Mouse (Mus musculus): ENCODE data around the gene Nfkbil1. TPM values are rescaled to one million over a fixed set of nuclear protein-coding genes. Genes with fewer than 3 reads are reported as not detected.

Gene Nfkbil1
- total and polyA plus RNA-seq, 2 experiments from 2014 or later: 6.7 to 33.4 TPM

DNA sequence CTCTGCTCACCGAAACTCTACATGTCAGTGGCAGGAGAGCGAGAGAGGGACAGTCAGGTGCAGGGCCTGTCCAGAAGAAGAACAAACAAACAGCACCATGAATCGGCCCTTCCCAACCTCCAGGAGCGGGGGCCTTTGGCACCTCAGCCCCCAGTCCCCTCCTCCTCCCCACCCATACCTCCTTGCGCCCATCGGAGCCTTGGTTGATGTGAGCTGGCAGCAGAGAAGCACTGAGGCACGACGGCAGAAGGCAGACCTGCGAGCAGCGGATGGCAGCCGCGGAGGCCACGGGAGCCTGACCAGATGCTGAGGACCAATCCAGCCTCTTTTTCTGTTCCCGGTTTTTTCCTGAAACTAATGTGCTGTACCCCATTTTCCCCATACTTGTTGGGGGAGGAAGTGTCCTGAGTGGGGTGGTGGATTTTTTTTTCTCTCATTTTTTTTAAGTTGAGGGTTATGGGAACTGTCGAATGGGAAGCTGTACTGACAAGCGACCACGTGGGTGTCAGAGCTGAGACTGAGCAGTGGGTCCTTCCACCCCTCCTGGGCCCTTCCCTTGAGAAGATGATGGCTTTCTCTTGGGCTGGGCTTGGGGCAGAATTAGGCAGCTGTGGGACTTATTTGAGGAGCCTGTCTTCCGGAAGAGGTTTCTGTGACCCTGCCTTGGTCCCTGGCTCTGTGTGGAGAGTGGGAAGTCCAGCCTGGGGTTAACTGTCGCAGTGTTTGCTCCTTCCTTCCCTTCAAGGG is 14.0 kb upstream of the Nfkbil1 start:
- DNase-seq (ENCODE audit: low spot score) (no peak), ATAC-seq (ENCODE audit: insufficient read depth, low read depth) (no peak)
- H3K9me3 ChIP-seq (replicated peaks; ENCODE audit: control insufficient read depth, low read length): no peaks in the 10 kb centered on the region
- H3K4me3 ChIP-seq (ENCODE audit: low read depth, low read length): no peak overlapping the region
- no peaks in the 10 kb centered on the region for H3K27me3 ChIP-seq (ENCODE audit: control insufficient read depth, insufficient read depth, low read length)
- H3K9ac ChIP-seq (replicated peaks; ENCODE audit: low read depth, low read length): no peak overlapping the region
- H3K4me2 ChIP-seq (ENCODE audit: low read depth, low read length): no peak overlapping the region
- no peak for TF ChIP-seq CTCF (IDR thresholded peaks at IDR 0.05; ENCODE audit: low read depth)
- H3K27ac ChIP-seq (ENCODE audit: low read depth): no peak overlapping the region
- peaks cover 94% of the 10 kb centered on the region for H3K36me3 ChIP-seq (replicated peaks; ENCODE audit: control insufficient read depth, insufficient read depth, low read length)
- no peaks in the 10 kb centered on the region for H3K4me1 ChIP-seq (ENCODE audit: control insufficient read depth, insufficient read depth)
- 90% methylated on average over 18 of the region's 19 CpGs for WGBS

DNA sequence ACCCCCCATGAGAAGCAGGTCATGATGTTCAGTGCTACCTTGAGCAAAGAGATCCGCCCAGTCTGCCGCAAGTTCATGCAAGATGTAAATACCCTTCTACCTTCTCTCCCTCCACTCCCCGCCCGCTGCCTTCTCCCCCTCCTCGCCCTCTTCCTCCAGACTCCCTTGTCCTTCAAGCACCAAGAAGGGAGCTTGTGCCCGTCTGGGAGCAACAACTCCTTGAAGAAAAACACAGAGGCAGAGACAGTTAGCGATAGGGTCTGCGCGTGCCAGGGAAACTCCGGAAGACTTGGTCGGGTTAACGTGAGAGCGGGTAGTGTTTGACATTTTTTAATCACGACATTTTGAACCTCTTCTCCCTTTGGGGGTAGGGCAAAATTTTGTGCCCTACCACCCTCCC is 13.4 kb upstream of the Nfkbil1 start:
- ATAC-seq (ENCODE audit: insufficient read depth, low read depth) (no peak), DNase-seq (ENCODE audit: low spot score) (no peak)
- TF ChIP-seq EP300 (IDR thresholded peaks at IDR 0.05; ENCODE audit: low read depth): no peak
- TF ChIP-seq CTCF (IDR thresholded peaks at IDR 0.05; ENCODE audit: low read depth): no peak
- H3K27me3 ChIP-seq (ENCODE audit: control insufficient read depth, insufficient read depth, low read length): no peaks in the 10 kb centered on the region
- no peak overlapping the region for H3K4me2 ChIP-seq (ENCODE audit: low read depth, low read length)
- H3K4me3 ChIP-seq (ENCODE audit: low read depth, low read length): no peak overlapping the region
- no peaks in the 10 kb centered on the region for H3K9me3 ChIP-seq (replicated peaks; ENCODE audit: control insufficient read depth, low read length)
- 89% methylated on average over 14 of the region's 14 CpGs for WGBS
- H3K4me1 ChIP-seq (ENCODE audit: control insufficient read depth, insufficient read depth): peaks cover 5% of the 10 kb centered on the region
- no peak overlapping the region for H3K27ac ChIP-seq (ENCODE audit: low read depth)
- no peak overlapping the region for H3K9ac ChIP-seq (replicated peaks; ENCODE audit: low read depth, low read length)
- peaks cover 100% of the 10 kb centered on the region for H3K36me3 ChIP-seq (replicated peaks; ENCODE audit: control insufficient read depth, insufficient read depth, low read length)

DNA sequence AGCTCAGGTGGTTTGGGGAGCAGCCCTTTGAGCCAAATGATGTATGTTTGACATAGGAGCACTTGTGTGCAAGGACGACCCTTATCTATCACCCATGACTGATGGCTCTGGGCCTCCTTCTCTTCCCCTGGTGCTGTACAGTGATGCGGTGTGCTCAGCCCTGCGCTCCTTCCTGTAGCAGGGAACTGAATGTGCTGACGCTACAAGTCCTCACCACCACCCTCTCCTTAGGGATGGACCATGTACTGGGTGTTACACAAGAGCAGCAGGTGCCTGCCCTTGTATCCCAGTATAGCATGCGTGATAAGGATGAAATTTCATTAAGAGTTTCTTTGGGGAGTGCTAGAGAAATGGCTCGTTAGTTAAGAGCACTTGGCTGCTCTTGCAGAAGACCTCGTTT is 11.6 kb upstream of the Nfkbil1 start:
- H3K36me3 ChIP-seq (replicated peaks; ENCODE audit: control insufficient read depth, insufficient read depth, low read length): peaks cover 90% of the 10 kb centered on the region
- H3K4me2 ChIP-seq (ENCODE audit: low read depth, low read length): no peak overlapping the region
- H3K27me3 ChIP-seq (ENCODE audit: control insufficient read depth, insufficient read depth, low read length): no peaks in the 10 kb centered on the region
- H3K27ac ChIP-seq (ENCODE audit: low read depth): no peak overlapping the region
- H3K9ac ChIP-seq (replicated peaks; ENCODE audit: low read depth, low read length): no peak overlapping the region
- WGBS: 57% methylated on average over 7 of the region's 7 CpGs
- H3K4me3 ChIP-seq (ENCODE audit: low read depth, low read length): no peak overlapping the region
- H3K9me3 ChIP-seq (replicated peaks; ENCODE audit: control insufficient read depth, low read length): no peaks in the 10 kb centered on the region
- ATAC-seq (ENCODE audit: insufficient read depth, low read depth) (no peak), DNase-seq (ENCODE audit: low spot score) (no peak)
- no peak for TF ChIP-seq CTCF (IDR thresholded peaks at IDR 0.05; ENCODE audit: low read depth)
- TF ChIP-seq EP300 (IDR thresholded peaks at IDR 0.05; ENCODE audit: low read depth): no peak
- H3K4me1 ChIP-seq (ENCODE audit: control insufficient read depth, insufficient read depth): peaks cover 16% of the 10 kb centered on the region

DNA sequence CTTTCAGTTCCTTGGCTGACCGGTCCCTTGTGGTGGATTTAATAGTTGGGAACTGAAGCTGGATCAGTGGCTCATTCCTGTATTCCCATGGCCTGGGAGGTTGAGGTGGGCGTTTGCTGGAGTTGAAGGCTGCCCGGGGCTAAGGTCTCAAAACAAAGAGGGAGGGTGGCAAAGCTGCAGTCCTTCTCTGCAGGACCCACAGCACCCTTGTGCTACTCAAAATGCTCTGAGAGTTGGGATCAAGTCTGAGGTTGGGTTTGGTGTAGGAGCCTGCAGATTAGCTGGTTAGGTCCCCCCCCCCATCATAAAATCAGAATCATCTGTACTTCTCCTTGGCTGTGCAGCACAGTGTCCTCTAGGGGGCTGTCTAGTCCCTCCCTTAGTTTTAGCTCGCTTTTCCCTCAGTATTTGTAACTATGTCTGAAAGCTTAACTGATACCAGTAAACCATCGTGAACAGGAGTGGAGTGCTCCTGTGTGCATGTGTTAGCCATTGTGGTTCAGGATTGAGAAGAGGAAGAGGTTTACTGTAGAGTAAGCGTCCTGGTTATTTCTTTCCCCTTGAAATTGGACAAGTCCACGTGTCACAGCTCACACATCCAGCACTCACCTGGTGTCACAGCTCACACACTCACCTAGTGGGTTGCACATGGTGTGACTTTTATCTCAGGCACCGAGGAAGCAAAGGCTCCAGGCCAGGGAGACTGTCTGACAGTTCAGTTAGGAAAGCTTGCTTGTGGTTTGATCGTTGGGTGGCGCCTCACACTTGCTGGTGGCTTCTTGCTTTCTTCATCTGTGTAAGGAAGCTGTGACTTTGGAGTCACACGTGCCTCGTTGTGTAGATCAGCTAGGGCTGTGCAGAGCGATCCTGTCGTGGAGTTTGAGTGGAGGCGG is 10.4 kb upstream of the Nfkbil1 start:
- H3K4me1 ChIP-seq (ENCODE audit: control insufficient read depth, insufficient read depth): peaks cover 16% of the 10 kb centered on the region
- H3K27me3 ChIP-seq (ENCODE audit: control insufficient read depth, insufficient read depth, low read length): no peaks in the 10 kb centered on the region
- 0 out of 2 replicates have a peak overlapping the region, but pooled peaks have one; percentile 5 for H3K9ac ChIP-seq (replicated peaks; ENCODE audit: low read depth, low read length)
- H3K4me3 ChIP-seq (ENCODE audit: low read depth, low read length): no peak overlapping the region
- no peak overlapping the region for H3K4me2 ChIP-seq (ENCODE audit: low read depth, low read length)
- 74% methylated on average over 15 of the region's 15 CpGs for WGBS
- TF ChIP-seq CTCF (IDR thresholded peaks at IDR 0.05; ENCODE audit: low read depth) (peak; percentile 39), EP300 (IDR thresholded peaks at IDR 0.05; ENCODE audit: low read depth) (no peak)
- no peak for DNase-seq (ENCODE audit: low spot score)
- H3K27ac ChIP-seq (ENCODE audit: low read depth): no peak overlapping the region
- peaks cover 79% of the 10 kb centered on the region for H3K36me3 ChIP-seq (replicated peaks; ENCODE audit: control insufficient read depth, insufficient read depth, low read length)
- no peaks in the 10 kb centered on the region for H3K9me3 ChIP-seq (replicated peaks; ENCODE audit: control insufficient read depth, low read length)
- ATAC-seq (ENCODE audit: insufficient read depth, low read depth): no peak

DNA sequence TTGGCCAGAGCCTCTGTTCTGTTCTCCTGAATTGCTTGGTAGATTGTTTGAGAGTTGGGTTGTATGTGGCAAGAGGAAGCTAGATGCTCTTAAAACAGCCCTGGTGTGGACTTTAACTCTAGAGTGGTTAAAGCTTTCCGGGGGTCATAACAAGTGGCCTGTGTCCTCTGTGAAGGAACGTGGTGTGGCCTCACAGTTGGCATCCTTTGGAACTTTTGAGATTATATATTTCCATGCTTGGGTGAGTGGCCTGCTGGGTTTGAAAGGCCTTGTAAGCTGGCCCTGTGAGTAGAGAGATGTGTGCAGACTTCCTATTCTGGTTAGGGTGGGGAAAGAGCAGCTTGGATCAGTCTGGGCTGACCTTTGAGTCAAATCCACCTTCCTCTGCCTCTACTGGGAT is 9.4 kb upstream of the Nfkbil1 start:
- no peak overlapping the region for H3K4me2 ChIP-seq (ENCODE audit: low read depth, low read length)
- no peak overlapping the region for H3K27ac ChIP-seq (ENCODE audit: low read depth)
- no peaks in the 10 kb centered on the region for H3K27me3 ChIP-seq (ENCODE audit: control insufficient read depth, insufficient read depth, low read length)
- ATAC-seq (ENCODE audit: insufficient read depth, low read depth) (no peak), DNase-seq (ENCODE audit: low spot score) (no peak)
- H3K9me3 ChIP-seq (replicated peaks; ENCODE audit: control insufficient read depth, low read length): no peaks in the 10 kb centered on the region
- H3K9ac ChIP-seq (replicated peaks; ENCODE audit: low read depth, low read length): no peak overlapping the region
- H3K4me3 ChIP-seq (ENCODE audit: low read depth, low read length): no peak overlapping the region
- 43% methylated on average over 2 of the region's 2 CpGs for WGBS
- H3K36me3 ChIP-seq (replicated peaks; ENCODE audit: control insufficient read depth, insufficient read depth, low read length): peaks cover 69% of the 10 kb centered on the region
- no peak for TF ChIP-seq CTCF (IDR thresholded peaks at IDR 0.05; ENCODE audit: low read depth)
- no peak for TF ChIP-seq EP300 (IDR thresholded peaks at IDR 0.05; ENCODE audit: low read depth)
- H3K4me1 ChIP-seq (ENCODE audit: control insufficient read depth, insufficient read depth): peaks cover 24% of the 10 kb centered on the region
